Mouse (Mus musculus) heart, embryonic 14.5 days (tissue): ENCODE measurements at regions not wholly inside any gene's neighbourhood (a gene's known extent, or its start where the extent isn't known, plus 50 kb on each side); places are given as distances from the start of the nearest gene placed in this dataset.

Experiments used
- ATAC-seq: fragments of 200-750 bp; cut with Nextera tagmentation; 2 replicates; pipeline ENCODE4 v1.8.0; 2017; ENCODE audit warnings: low read depth, moderate TSS enrichment; ENCODE audit not compliant: insufficient number of reproducible peaks, insufficient read depth, low FRiP score
- H3K27ac ChIP-seq, 2 experiments: fragments of 200-500 bp in 1 of 2; fragments of 300-500 bp in 1 of 2; sonication (generic) in 1 of 2; replicated peaks in 1 of 2; 2 replicates each; pipeline ENCODE4 v1.5.1; 2012 to 2014; ENCODE audit warnings: low read depth in 2 of 2, low read length in 2 of 2, control low read depth in 1 of 2, mild to moderate bottlenecking in 1 of 2, mixed read lengths in 1 of 2; ENCODE audit not compliant: control insufficient read depth in 1 of 2, insufficient read depth in 1 of 2
- H3K27me3 ChIP-seq: fragments of 300-500 bp; sonication (generic); 2 replicates; pipeline ENCODE4 v1.6.1; 2014; ENCODE audit warnings: mild to moderate bottlenecking, low read length, control low read depth; ENCODE audit not compliant: control insufficient read depth, insufficient read depth
- H3K36me3 ChIP-seq: fragments of 300-500 bp; sonication (generic); 2 replicates; pipeline ENCODE4 v1.6.1; 2014; ENCODE audit warnings: mild to moderate bottlenecking, control low read depth, low read length, mixed read lengths; ENCODE audit not compliant: control insufficient read depth, insufficient read depth
- H3K4me1 ChIP-seq, 2 experiments: fragments of 200-500 bp in 1 of 2; fragments of 300-500 bp in 1 of 2; sonication (generic) in 1 of 2; 2 replicates each; pipeline ENCODE4 v1.6.1; 2012 to 2014; ENCODE audit warnings: low read length in 2 of 2, control low read depth in 1 of 2, mixed read lengths in 1 of 2; ENCODE audit not compliant: control insufficient read depth in 2 of 2, insufficient read depth in 2 of 2
- H3K4me2 ChIP-seq: fragments of 300-500 bp; sonication (generic); 2 replicates; pipeline ENCODE4 v1.6.1; 2014; ENCODE audit warnings: mild to moderate bottlenecking, low read length
- H3K4me3 ChIP-seq, 2 experiments: fragments of 200-500 bp in 1 of 2; fragments of 300-500 bp in 1 of 2; sonication (generic) in 1 of 2; 2 replicates each; pipeline ENCODE4 v1.5.1; 2012 to 2014; ENCODE audit warnings: low read length in 2 of 2, mild to moderate bottlenecking in 2 of 2, control low read depth in 1 of 2, low read depth in 1 of 2, moderate library complexity in 1 of 2; ENCODE audit not compliant: control insufficient read depth in 1 of 2, insufficient read depth in 1 of 2
- H3K9ac ChIP-seq: fragments of 300-500 bp; sonication (generic); 2 replicates; pipeline ENCODE4 v1.6.1; 2014; ENCODE audit warnings: mild to moderate bottlenecking, low read length
- H3K9me3 ChIP-seq: fragments of 300-500 bp; sonication (generic); 2 replicates; pipeline ENCODE4 v1.6.1; 2016; ENCODE audit warnings: low read length, control low read depth; ENCODE audit not compliant: control insufficient read depth
- WGBS: fragments of 180-500 bp; shearing (Covaris S2); extraction: QIAGEN DNeasy Blood & Tissue Kit; methylation state at CpG from one replicate; pipeline ENCODE4 v1.1.7; 2014; 5-methylcytosine and 5-hydroxymethylcytosine counted together

GRCm38 (mm10) chr3:101170037-101171019 lies 60.2 kb upstream of the Ptgfrn start:
- H3K27me3 ChIP-seq, result no peaks in the 10 kb centered on the region
- 82% methylated on average over 15 of the region's 15 CpGs for WGBS

GRCm38 (mm10) chr3:101167026-101167425 lies 56.9 kb upstream of the Ptgfrn start:
- ATAC-seq, result no peak
- 96% methylated on average over 1 of the region's 1 CpGs for WGBS
- Histone ChIP-seq H3K9me3 (no peaks in the 10 kb centered on the region), H3K27me3 (no peaks in the 10 kb centered on the region), H3K4me2 (no peak overlapping the region), H3K27ac (no peak overlapping the region), H3K4me1 (peaks cover 32 to 36% of the 10 kb centered on the region in 2 experiments), H3K36me3 (no peaks in the 10 kb centered on the region), H3K9ac (no peak overlapping the region), H3K4me3 (no peak overlapping the region)

More at GRCm38 (mm10) chr3:101170037-101171019, 60.2 kb upstream of the Ptgfrn start:
- Histone ChIP-seq H3K36me3 (no peaks in the 10 kb centered on the region), H3K9me3 (no peaks in the 10 kb centered on the region), H3K9ac (no peak overlapping the region), H3K4me3 (no peak overlapping the region), H3K4me2 (no peak overlapping the region), H3K4me1 (peaks cover 11 to 12% of the 10 kb centered on the region in 2 experiments), H3K27ac (no peak overlapping the region)
- no peak for ATAC-seq

DNA sequence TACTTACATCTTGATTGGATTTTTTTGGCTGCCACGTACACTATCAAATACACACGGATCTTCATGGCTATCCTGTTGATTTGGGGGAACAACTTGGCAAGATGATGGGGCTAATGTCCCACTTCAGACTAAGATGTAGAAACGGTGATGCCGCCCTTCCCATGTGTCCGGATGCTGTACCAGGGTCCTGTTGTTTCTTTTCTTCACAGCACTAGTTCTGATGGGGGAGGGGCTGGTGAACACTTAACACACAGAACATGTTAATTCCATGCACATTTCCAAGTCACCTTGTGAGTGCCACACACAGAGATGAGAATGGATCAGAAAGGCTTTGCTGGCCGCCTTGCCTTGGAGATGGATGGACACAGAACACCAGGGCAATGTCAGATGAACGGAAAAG lies 56.5 kb upstream of the Ptgfrn start:
- no peak for ATAC-seq
- Histone ChIP-seq H3K4me3 (no peak overlapping the region), H3K9me3 (no peaks in the 10 kb centered on the region), H3K27ac (no peak overlapping the region), H3K36me3 (no peaks in the 10 kb centered on the region), H3K9ac (no peak overlapping the region), H3K4me1 (peaks cover 35 to 40% of the 10 kb centered on the region in 2 experiments), H3K27me3 (no peaks in the 10 kb centered on the region), H3K4me2 (no peak overlapping the region)
- 94% methylated on average over 7 of the region's 7 CpGs for WGBS

- Histone ChIP-seq H3K36me3 (no peaks in the 10 kb centered on the region), H3K27ac (no peak overlapping the region), H3K4me2 (no peak overlapping the region), H3K9ac (no peak overlapping the region), H3K27me3 (no peaks in the 10 kb centered on the region), H3K4me1 (peaks cover 40 to 50% of the 10 kb centered on the region in 2 experiments), H3K4me3 (no peak overlapping the region), H3K9me3 (no peaks in the 10 kb centered on the region)
- 66% methylated on average over 6 of the region's 6 CpGs for WGBS
- ATAC-seq, result no peak
Measured at GRCm38 (mm10) chr3:101165261-101165660, 55.2 kb upstream of the Ptgfrn start.

- Histone ChIP-seq H3K4me1 (peaks cover 40 to 50% of the 10 kb centered on the region in 2 experiments), H3K27ac (no peak overlapping the region), H3K9ac (no peak overlapping the region), H3K4me2 (no peak overlapping the region), H3K9me3 (no peaks in the 10 kb centered on the region), H3K36me3 (no peaks in the 10 kb centered on the region), H3K4me3 (no peak overlapping the region), H3K27me3 (no peaks in the 10 kb centered on the region)
- no peak for ATAC-seq
- 49% methylated on average over 5 of the region's 5 CpGs for WGBS
Measured at GRCm38 (mm10) chr3:101164771-101165170, 54.7 kb upstream of the Ptgfrn start.

- Histone ChIP-seq H3K9me3 (no peaks in the 10 kb centered on the region), H3K4me1 (peaks cover 39 to 50% of the 10 kb centered on the region in 2 experiments), H3K36me3 (no peaks in the 10 kb centered on the region), H3K9ac (no peak overlapping the region), H3K4me3 (no peak overlapping the region), H3K27ac (no peak overlapping the region), H3K4me2 (no peak overlapping the region), H3K27me3 (no peaks in the 10 kb centered on the region)
- no peak for ATAC-seq
- 87% methylated on average over 4 of the region's 4 CpGs for WGBS
Measured at GRCm38 (mm10) chr3:101163991-101164434, 53.9 kb upstream of the Ptgfrn start.

DNA sequence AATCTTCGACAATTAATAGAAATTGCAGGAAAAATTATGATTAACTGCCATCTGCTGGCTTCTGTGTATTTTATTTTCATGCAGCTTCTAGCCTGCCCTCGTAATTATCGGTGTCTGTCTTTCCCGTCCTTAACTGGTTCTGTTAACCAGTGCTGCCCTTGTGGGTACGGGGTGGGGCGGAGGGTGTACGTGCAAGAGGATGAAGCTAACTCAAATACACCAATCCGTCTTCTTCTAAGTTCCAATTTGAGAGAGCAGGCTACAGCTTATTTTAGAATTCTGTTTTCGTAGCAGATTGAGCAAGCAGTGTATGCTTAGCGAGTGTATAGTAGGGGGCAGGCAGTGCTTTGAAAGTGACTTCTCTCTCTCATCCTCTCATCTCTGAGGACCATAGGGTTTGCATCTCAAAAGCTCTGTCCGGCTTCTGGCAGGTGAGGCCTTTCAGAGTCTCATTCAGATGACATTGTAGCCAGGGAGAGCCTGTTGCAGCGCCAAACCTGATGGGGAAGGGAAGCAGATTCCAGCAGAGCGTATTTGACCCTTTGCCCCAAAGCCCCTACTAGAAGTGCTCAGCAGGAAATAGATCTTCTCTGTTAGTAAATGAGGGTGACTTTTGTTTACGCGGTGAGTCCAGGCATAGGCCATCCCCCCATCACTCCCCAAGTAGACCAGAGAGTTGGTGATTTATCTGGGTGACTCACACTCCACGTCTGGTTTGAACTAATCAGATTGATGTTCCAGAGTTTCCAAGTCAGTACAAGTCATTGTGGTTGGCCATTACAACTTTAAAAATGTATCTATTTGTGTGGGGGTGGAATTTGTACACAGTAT lies 53.3 kb upstream of the Ptgfrn start:
- Histone ChIP-seq H3K9ac (no peak overlapping the region), H3K4me2 (peak overlapping the region; percentile 31; the same call in 1 of the 2 replicates), H3K9me3 (no peaks in the 10 kb centered on the region), H3K27ac (no peak overlapping the region), H3K4me1 (peaks cover 32 to 44% of the 10 kb centered on the region in 2 experiments), H3K36me3 (no peaks in the 10 kb centered on the region), H3K4me3 (no peak overlapping the region), H3K27me3 (no peaks in the 10 kb centered on the region)
- 51% methylated on average over 16 of the region's 16 CpGs for WGBS
- ATAC-seq, result no peak
